Mouse (Mus musculus) hindbrain, postnatal 0 days (tissue): ENCODE data around the gene Cd109. TPM values are rescaled to one million over a fixed set of nuclear protein-coding genes. Genes with fewer than 3 reads are reported as not detected.

ENCODE experiments used
- ATAC-seq: fragments of 200-750 bp; cut with Nextera tagmentation; 2 replicates; pipeline ENCODE4 v1.8.0; 2017; ENCODE audit warnings: mild to moderate bottlenecking, moderate TSS enrichment, moderate library complexity
- DNase-seq: peaks from one replicate; pipeline ENCODE4 v3.0.0-alpha.2; 2015; ENCODE audit warnings: low spot score
- H3K27ac ChIP-seq: fragments of 300-500 bp; sonication (generic); 2 replicates; pipeline ENCODE4 v1.5.1; 2014; ENCODE audit warnings: mild to moderate bottlenecking
- H3K27me3 ChIP-seq: fragments of 300-500 bp; sonication (generic); 2 replicates; pipeline ENCODE4 v1.6.1; 2014; ENCODE audit warnings: low read length, mixed read lengths; ENCODE audit not compliant: insufficient read depth
- H3K36me3 ChIP-seq: fragments of 300-500 bp; sonication (generic); 2 replicates; pipeline ENCODE4 v1.6.1; 2014; ENCODE audit warnings: low read length, mixed read lengths; ENCODE audit not compliant: insufficient read depth
- H3K4me1 ChIP-seq: fragments of 300-500 bp; sonication (generic); 2 replicates; pipeline ENCODE4 v1.6.1; 2014; ENCODE audit warnings: antibody characterized with exemption, low read length, mixed read lengths; ENCODE audit not compliant: insufficient read depth
- H3K4me2 ChIP-seq: fragments of 300-500 bp; sonication (generic); 2 replicates; pipeline ENCODE4 v1.6.1; 2014; ENCODE audit warnings: low read depth, mild to moderate bottlenecking, low read length, moderate library complexity, mixed read lengths
- H3K4me3 ChIP-seq: fragments of 300-500 bp; sonication (generic); 2 replicates; pipeline ENCODE4 v1.5.1; 2014; ENCODE audit warnings: low read length
- H3K9ac ChIP-seq: fragments of 300-500 bp; sonication (generic); replicated peaks from 2 replicates; pipeline ENCODE4 v1.6.1; 2014; ENCODE audit warnings: mild to moderate bottlenecking, low read length, moderate library complexity, mixed read lengths
- H3K9me3 ChIP-seq: fragments of 300-500 bp; sonication (generic); 2 replicates; pipeline ENCODE4 v1.6.1; 2016; ENCODE audit warnings: low read length, mixed read lengths
- CTCF ChIP-seq: IDR thresholded peaks from 2 replicates; pipeline ENCODE4 v1.5.1; 2016; ENCODE audit warnings: antibody characterized with exemption, control low read depth, low read depth
- WGBS: fragments of 180-500 bp; shearing (Covaris S2); extraction: QIAGEN DNeasy Blood & Tissue Kit; methylation state at CpG from one replicate; pipeline ENCODE4 v1.1.7; 2014; 5-methylcytosine and 5-hydroxymethylcytosine counted together
- polyA plus RNA-seq: library from polyadenylated mRNA; unstranded; fragments of >200 nt; fragmentation: Nextera tagmentation; extraction: Ambion mirVana; gene quantifications from 2 replicates; pipeline ENCODE4 v1.2.1, GENCODE M21; 2015
- total RNA-seq: library from RNA; depleted of rRNA; stranded (reverse); fragments of >200 nt; gene quantifications from 2 replicates; pipeline ENCODE4 v1.2.3, GENCODE M21; 2014

The Cd109 gene
- total and polyA plus RNA-seq, 2 experiments from 2014 or later = 1.3 to 3.2 TPM

GRCm38 (mm10) chr9:78601046-78601730, 14.2 kb upstream of the Cd109 start:
- WGBS = 56% methylated on average over 4 of the region's 4 CpGs
- Histone ChIP-seq H3K36me3 (no peaks in the 10 kb centered on the region), H3K9ac (no peak overlapping the region), H3K4me2 (no peak overlapping the region), H3K4me3 (no peak overlapping the region), H3K4me1 (no peaks in the 10 kb centered on the region), H3K9me3 (no peaks in the 10 kb centered on the region), H3K27ac (no peak overlapping the region), H3K27me3 (no peaks in the 10 kb centered on the region)
- DNase-seq (peak; percentile 46), ATAC-seq (no peak)
- peak; percentile 64 for TF ChIP-seq CTCF

GRCm38 (mm10) chr9:78614201-78614600, 1.1 kb upstream of the Cd109 start:
- ATAC-seq (peak; percentile 61), DNase-seq (peak; percentile 70)
- Histone ChIP-seq H3K9me3 (no peaks in the 10 kb centered on the region), H3K9ac (no peak overlapping the region), H3K4me1 (no peaks in the 10 kb centered on the region), H3K4me2 (peak overlapping the region; percentile 100), H3K36me3 (no peaks in the 10 kb centered on the region), H3K4me3 (no peak overlapping the region), H3K27me3 (no peaks in the 10 kb centered on the region), H3K27ac (no peak overlapping the region)
- TF ChIP-seq CTCF = no peak
- WGBS = 29% methylated on average over 6 of the region's 6 CpGs

- no peak for DNase-seq
- no peak overlapping the region for H3K4me2 ChIP-seq
- H3K36me3 ChIP-seq = no peaks in the 10 kb centered on the region
- no peak for ATAC-seq
- 81% methylated on average over 9 of the region's 9 CpGs for WGBS
- no peak overlapping the region for H3K27ac ChIP-seq
- no peak overlapping the region for H3K9ac ChIP-seq
- no peaks in the 10 kb centered on the region for H3K9me3 ChIP-seq
- no peaks in the 10 kb centered on the region for H3K27me3 ChIP-seq
- no peaks in the 10 kb centered on the region for H3K4me1 ChIP-seq
- H3K4me3 ChIP-seq = no peak overlapping the region
- no peak for TF ChIP-seq CTCF
These were observed 3.9 kb downstream of the Cd109 start for GRCm38 (mm10) chr9:78619285-78619684.

DNA sequence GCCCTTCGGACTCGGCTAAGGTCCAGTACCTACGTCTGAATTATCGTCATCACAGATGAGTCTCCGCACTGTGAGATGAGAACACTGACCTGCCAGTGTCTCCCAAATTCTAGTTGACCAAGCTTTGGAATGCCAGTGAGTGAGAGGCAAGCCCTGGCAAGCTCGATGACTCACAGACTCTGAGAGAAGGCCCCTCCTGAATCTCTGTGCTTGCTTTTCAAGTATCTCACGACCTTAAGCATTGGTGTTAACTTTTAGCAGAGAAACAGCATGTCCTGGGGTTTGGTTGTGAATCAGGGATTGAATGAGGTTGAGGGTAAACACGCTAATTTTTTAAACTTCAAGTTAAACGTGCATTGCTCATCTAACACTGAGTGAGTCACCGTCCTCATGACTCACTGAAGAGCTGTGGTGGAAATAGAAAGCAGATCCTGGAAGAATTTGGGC, 8.0 kb downstream of the Cd109 start:
- H3K27me3 ChIP-seq = no peaks in the 10 kb centered on the region
- no peaks in the 10 kb centered on the region for H3K9me3 ChIP-seq
- ATAC-seq (no peak), DNase-seq (no peak)
- H3K4me1 ChIP-seq = no peaks in the 10 kb centered on the region
- H3K9ac ChIP-seq = no peak overlapping the region
- no peak overlapping the region for H3K4me2 ChIP-seq
- H3K36me3 ChIP-seq = no peaks in the 10 kb centered on the region
- WGBS = 84% methylated on average over 10 of the region's 10 CpGs
- no peak overlapping the region for H3K4me3 ChIP-seq
- TF ChIP-seq CTCF = no peak
- H3K27ac ChIP-seq = no peak overlapping the region

DNA sequence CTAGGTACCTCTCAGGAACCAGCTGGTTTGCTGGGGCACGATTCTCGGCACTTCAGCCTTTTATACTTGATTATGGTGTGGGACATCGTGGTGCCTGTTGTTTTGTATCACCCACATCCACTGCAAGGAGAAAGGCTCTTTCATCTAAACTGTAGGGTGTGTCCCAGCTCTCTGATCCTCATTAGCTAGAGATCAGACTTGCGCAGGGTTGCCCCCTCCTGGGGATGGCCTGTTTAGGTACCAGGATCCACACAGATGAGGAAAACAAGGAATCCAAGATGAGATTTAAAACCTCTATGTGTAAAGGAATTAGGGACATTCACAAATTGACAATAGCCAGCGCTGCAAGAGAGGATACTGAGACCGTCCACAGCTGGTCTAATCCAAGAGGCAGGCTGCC, 14.6 kb downstream of the Cd109 start:
- no peaks in the 10 kb centered on the region for H3K27me3 ChIP-seq
- DNase-seq (peak; percentile 16), ATAC-seq (no peak)
- H3K36me3 ChIP-seq = no peaks in the 10 kb centered on the region
- H3K9ac ChIP-seq = no peak overlapping the region
- no peak overlapping the region for H3K4me3 ChIP-seq
- no peaks in the 10 kb centered on the region for H3K9me3 ChIP-seq
- H3K4me2 ChIP-seq = 0 out of 2 replicates have a peak overlapping the region, but pooled peaks have one; percentile 7
- H3K4me1 ChIP-seq = no peaks in the 10 kb centered on the region
- H3K27ac ChIP-seq = no peak overlapping the region
- TF ChIP-seq CTCF = peak; percentile 32
- WGBS = 51% methylated on average over 6 of the region's 6 CpGs

GRCm38 (mm10) chr9:78631755-78632434, 16.5 kb downstream of the Cd109 start:
- ATAC-seq (no peak), DNase-seq (no peak)
- TF ChIP-seq CTCF = no peak
- H3K9ac ChIP-seq = no peak overlapping the region
- no peaks in the 10 kb centered on the region for H3K9me3 ChIP-seq
- WGBS = 82% methylated on average over 6 of the region's 6 CpGs
- no peak overlapping the region for H3K4me2 ChIP-seq
- no peaks in the 10 kb centered on the region for H3K36me3 ChIP-seq
- H3K4me3 ChIP-seq = no peak overlapping the region
- no peaks in the 10 kb centered on the region for H3K4me1 ChIP-seq
- H3K27me3 ChIP-seq = no peaks in the 10 kb centered on the region
- H3K27ac ChIP-seq = no peak overlapping the region

DNA sequence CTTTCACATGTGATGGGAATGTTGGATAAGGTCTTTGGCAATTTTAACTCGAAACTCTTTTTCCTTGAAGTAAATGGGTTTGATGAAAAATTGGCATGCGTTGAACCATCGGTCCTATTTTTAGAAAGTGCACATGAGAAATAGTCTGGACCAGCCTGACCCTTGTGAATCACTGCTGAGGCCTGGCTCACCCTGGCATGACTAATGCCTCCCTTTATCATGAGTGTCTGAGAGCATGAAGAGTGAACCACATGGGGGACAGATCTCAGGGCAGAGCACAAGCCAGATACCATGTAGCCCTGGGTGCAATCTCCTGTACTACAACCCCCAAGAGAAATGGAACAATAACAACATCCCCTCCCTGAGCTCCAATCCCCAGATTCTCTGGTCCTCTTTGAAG, 18.6 kb downstream of the Cd109 start:
- no peaks in the 10 kb centered on the region for H3K36me3 ChIP-seq
- no peak overlapping the region for H3K27ac ChIP-seq
- no peak for TF ChIP-seq CTCF
- no peak for ATAC-seq
- H3K27me3 ChIP-seq = no peaks in the 10 kb centered on the region
- H3K9me3 ChIP-seq = no peaks in the 10 kb centered on the region
- no peak for DNase-seq
- no peak overlapping the region for H3K4me2 ChIP-seq
- H3K4me3 ChIP-seq = no peak overlapping the region
- no peak overlapping the region for H3K9ac ChIP-seq
- no peaks in the 10 kb centered on the region for H3K4me1 ChIP-seq
- 91% methylated on average over 3 of the region's 3 CpGs for WGBS
